Mouse (Mus musculus): ENCODE results near the gene H2-T3. TPM values are rescaled to one million over a fixed set of nuclear protein-coding genes. Genes with fewer than 3 reads are reported as not detected.
A peak's percentile ranks its signal among the peaks of the same experiment; 100 is the strongest.
"Not testable (repeated sequence)": the region's sequence is repeated elsewhere in the genome, so short reads cannot be mapped to it uniquely, and the experiment has no call there.

Gene H2-T3
- polyA plus RNA-seq, 1 experiment from 2014 or later, result 0.08 TPM

DNA sequence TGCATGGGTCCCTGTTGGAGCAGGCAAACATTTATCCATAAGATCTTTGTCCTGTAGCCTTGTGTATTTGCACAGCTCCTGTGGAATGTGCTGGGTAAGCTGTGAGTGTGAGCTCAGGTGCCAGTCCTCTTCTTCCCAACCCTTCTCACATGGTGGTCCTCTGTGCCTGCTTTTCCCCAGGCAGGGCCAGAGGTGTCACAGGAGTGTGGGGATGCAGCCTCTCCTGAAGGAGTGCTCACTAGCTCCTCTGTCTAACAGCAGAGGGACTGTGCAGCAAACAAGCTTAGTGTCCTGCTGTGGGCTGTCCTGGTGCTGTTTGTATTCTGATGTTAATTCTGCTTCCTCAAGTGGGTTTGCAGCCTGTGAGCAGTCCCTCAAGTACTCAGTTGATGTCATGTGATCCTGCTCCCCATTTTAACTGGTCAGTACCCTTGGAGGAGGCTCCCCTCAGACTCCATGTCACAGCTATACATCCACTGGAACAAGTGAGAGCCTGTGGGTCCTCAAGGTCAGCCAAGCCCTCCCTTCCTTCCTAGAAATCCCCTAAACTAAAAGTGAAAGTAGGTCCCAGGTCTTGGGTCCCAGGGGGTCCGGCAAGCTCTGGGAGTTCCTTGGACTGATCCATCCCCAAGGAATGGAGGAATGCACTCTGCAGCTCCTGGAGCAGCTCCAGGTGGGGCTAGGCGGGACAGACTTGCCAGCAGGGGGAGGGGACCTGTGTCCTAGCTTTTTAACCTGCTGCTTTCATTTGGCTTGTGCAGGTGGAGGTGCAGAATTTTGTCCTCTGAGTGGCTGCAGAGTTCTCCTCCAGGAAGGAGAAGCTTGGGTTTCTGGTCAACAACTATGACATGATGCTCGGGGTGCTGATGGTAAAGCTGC lies 35.6 kb downstream of the H2-T3 start:
- H3K27ac ChIP-seq (replicated peaks), result no peak overlapping the region
- H3K4me2 ChIP-seq, result no peak overlapping the region
- 21% methylated on average over 3 of the region's 3 CpGs for WGBS
- no peak overlapping the region for H3K4me3 ChIP-seq
- H3K4me1 ChIP-seq, result 0 out of 2 replicates have a peak, but pooled peaks cover 4% of the 10 kb centered on the region
- no peaks in the 10 kb centered on the region for H3K9me3 ChIP-seq
- ATAC-seq (ENCODE audit: extremely low read depth, insufficient number of reproducible peaks, low FRiP score, low TSS enrichment), result no peak
- no peaks in the 10 kb centered on the region for H3K36me3 ChIP-seq
- no peak overlapping the region for H3K9ac ChIP-seq
- H3K27me3 ChIP-seq (replicated peaks), result peaks cover 84% of the 10 kb centered on the region

- ATAC-seq (ENCODE audit: extremely low read depth, insufficient number of reproducible peaks, low FRiP score, low TSS enrichment), result not testable (repeated sequence)
Measured at GRCm38 (mm10) chr17:36151200-36151599, 38.9 kb downstream of the H2-T3 start.

DNA sequence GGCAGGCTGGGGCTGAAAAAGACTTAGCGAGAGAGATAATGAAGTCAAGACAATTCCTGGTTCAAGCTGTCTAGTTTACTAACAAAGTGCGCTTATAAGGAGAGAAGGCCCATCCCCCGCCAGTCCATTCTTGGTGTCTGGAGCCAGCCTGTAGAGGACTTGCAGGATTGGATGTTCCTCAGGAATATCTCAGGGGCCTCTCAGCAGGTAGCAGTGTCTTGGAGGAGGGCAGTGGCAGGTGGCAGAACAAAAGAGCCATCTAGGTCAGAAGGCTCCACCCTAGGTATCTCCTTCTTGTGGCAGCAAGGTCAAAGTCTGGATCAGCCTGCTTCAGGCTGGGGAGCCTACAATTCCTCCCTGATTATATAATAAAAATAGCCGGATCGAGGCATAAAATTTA lies 41.6 kb downstream of the H2-T3 start:
- H3K4me2 ChIP-seq; H3K36me3 ChIP-seq; H3K4me3 ChIP-seq; ATAC-seq (ENCODE audit: extremely low read depth, insufficient number of reproducible peaks, low FRiP score, low TSS enrichment); H3K9me3 ChIP-seq; H3K9ac ChIP-seq; H3K27ac ChIP-seq (replicated peaks): not testable (repeated sequence)
- H3K27me3 ChIP-seq (replicated peaks), result peaks cover 74% of the 10 kb centered on the region
- 77% methylated on average over 5 of the region's 5 CpGs for WGBS
- peaks cover 10% of the 10 kb centered on the region for H3K4me1 ChIP-seq

More at GRCm38 (mm10) chr17:36151200-36151599, 38.9 kb downstream of the H2-T3 start:
- H3K4me1 ChIP-seq; H3K9ac ChIP-seq; H3K36me3 ChIP-seq; H3K27ac ChIP-seq (replicated peaks); H3K9me3 ChIP-seq; H3K4me3 ChIP-seq; H3K4me2 ChIP-seq: not testable (repeated sequence)
- peaks cover 77% of the 10 kb centered on the region for H3K27me3 ChIP-seq (replicated peaks)
- 29% methylated on average over 4 of the region's 4 CpGs for WGBS

DNA sequence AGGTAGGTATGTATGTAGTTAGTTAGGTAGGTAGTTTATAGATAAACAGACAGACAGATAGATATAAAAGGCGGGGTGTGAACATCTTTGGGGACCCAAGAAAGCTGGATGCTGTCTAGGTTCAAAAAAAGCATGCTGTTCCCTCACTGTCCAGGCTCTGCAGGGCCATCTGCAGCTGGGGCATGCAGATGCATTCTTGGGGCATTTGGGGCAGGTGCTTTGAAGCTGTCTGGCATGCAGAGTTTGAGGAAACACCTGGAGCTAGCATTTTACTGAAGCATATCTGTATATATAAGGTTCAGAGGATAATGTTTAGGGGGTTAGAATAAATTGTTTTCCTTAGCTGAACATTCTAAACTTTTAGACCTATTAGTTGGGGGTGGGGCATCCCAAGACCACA lies 43.1 kb downstream of the H2-T3 start:
- not testable (repeated sequence) for H3K4me3 ChIP-seq; H3K27ac ChIP-seq (replicated peaks); ATAC-seq (ENCODE audit: extremely low read depth, insufficient number of reproducible peaks, low FRiP score, low TSS enrichment); H3K9me3 ChIP-seq; H3K4me2 ChIP-seq; H3K9ac ChIP-seq; H3K36me3 ChIP-seq
- Histone ChIP-seq H3K4me1 (peaks cover 10% of the 10 kb centered on the region), H3K27me3 (replicated peaks) (peaks cover 74% of the 10 kb centered on the region)
- WGBS, result 69% methylated on average over 1 of the region's 1 CpGs

- Histone ChIP-seq H3K4me3 (peak overlapping the region; percentile 51), H3K4me2 (peak overlapping the region; percentile 76), H3K4me1 (peaks cover 10% of the 10 kb centered on the region), H3K9ac (peak overlapping the region; percentile 37), H3K27me3 (replicated peaks) (peaks cover 79% of the 10 kb centered on the region)
- not testable (repeated sequence) for ATAC-seq (ENCODE audit: extremely low read depth, insufficient number of reproducible peaks, low FRiP score, low TSS enrichment); H3K9me3 ChIP-seq; H3K27ac ChIP-seq (replicated peaks); H3K36me3 ChIP-seq
- under 1% methylated on average over 13 of the region's 13 CpGs for WGBS
Measured at GRCm38 (mm10) chr17:36145861-36146156, 44.3 kb downstream of the H2-T3 start.

DNA sequence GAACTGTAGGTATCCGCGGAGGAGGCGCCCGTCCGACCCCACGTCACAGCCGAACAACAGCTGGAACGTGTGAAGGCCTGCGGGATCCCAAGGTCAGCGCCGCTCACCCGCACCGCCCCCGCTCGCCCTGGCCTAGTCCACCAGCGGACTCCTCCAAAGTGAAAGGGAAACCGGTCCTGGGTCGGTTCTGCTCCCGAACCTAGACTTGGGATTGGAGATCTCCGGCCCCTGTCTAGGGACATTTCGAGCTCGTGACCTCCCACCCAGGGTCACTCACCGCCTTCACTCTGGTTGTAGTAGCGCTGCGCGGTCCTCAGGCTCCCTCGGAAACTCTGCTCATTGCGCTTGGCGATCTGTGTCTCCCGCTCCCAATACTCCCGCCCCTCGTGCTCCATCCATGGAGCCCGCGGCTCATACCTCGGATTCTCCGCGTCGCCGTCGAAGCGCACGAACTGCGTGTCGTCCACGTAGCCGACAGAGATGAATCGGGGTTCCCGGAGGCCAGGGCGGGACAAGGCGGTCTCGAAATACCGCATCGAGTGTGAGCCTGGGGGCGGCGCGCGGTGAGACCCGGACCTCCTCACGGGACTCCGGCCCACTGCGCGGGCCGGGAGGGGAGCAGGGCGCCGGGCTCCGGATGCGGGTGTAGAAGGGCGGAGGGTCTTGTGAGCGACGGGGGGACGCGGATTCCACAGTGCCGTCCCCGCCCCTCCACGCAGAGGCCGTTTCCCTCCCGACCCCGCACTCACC lies 44.8 kb downstream of the H2-T3 start:
- no peak for ATAC-seq (ENCODE audit: extremely low read depth, insufficient number of reproducible peaks, low FRiP score, low TSS enrichment)

GRCm38 (mm10) chr17:36136299-36136848 lies 53.7 kb downstream of the H2-T3 start:
- H3K27me3 ChIP-seq (replicated peaks), result peaks cover 76% of the 10 kb centered on the region
- not testable (repeated sequence) for H3K36me3 ChIP-seq; H3K4me3 ChIP-seq; H3K4me1 ChIP-seq; ATAC-seq (ENCODE audit: extremely low read depth, insufficient number of reproducible peaks, low FRiP score, low TSS enrichment); H3K4me2 ChIP-seq; H3K9me3 ChIP-seq; H3K27ac ChIP-seq (replicated peaks); H3K9ac ChIP-seq
- 48% methylated on average over 1 of the region's 1 CpGs for WGBS

More for the DNA sequence above, 44.8 kb downstream of the H2-T3 start:
- Histone ChIP-seq H3K4me1 (peaks cover 10% of the 10 kb centered on the region), H3K27me3 (replicated peaks) (peaks cover 81% of the 10 kb centered on the region), H3K36me3 (no peaks in the 10 kb centered on the region), H3K9ac (peak overlapping the region; percentile 58), H3K9me3 (no peaks in the 10 kb centered on the region), H3K27ac (replicated peaks) (no peak overlapping the region), H3K4me2 (peak overlapping the region; percentile 76), H3K4me3 (peak overlapping the region; percentile 51)
- WGBS, result 2% methylated on average over 72 of the region's 78 CpGs

Other genes starting within 250 kb of the H2-T3 start
- gene Abcf1, start 220.5 kb downstream of the H2-T3 start, polyA plus RNA-seq (2015; fragmentation: Nextera tagmentation; extraction: Ambion mirVana), result 64.6 and 67.6 TPM in 2 replicates
- 38.9 and 40.3 TPM in 2 replicates for gene Gnl1, start 210.4 kb downstream of the H2-T3 start, polyA plus RNA-seq (2015; fragmentation: Nextera tagmentation; extraction: Ambion mirVana)
- 17.6 and 18.1 TPM in 2 replicates for gene Prr3, start 210.1 kb downstream of the H2-T3 start, polyA plus RNA-seq (2015; fragmentation: Nextera tagmentation; extraction: Ambion mirVana)
- gene H2-T24, start 169.7 kb downstream of the H2-T3 start, polyA plus RNA-seq (2015; fragmentation: Nextera tagmentation; extraction: Ambion mirVana), result 2.4 and 2.8 TPM in 2 replicates
- gene H2-T23, start 157.4 kb downstream of the H2-T3 start, polyA plus RNA-seq (2015; fragmentation: Nextera tagmentation; extraction: Ambion mirVana), result 4.8 and 5.0 TPM in 2 replicates
- 6.9 and 7.5 TPM in 2 replicates for gene H2-T22, start 147.5 kb downstream of the H2-T3 start, polyA plus RNA-seq (2015; fragmentation: Nextera tagmentation; extraction: Ambion mirVana)
- not detected in 2 replicates for gene Gm6034, start 147.3 kb downstream of the H2-T3 start, polyA plus RNA-seq (2015; fragmentation: Nextera tagmentation; extraction: Ambion mirVana)
- not detected in 2 replicates for gene Gm11127, start 131.9 kb downstream of the H2-T3 start, polyA plus RNA-seq (2015; fragmentation: Nextera tagmentation; extraction: Ambion mirVana)
- not detected in 2 replicates for gene Gm19684, start 68.6 kb downstream of the H2-T3 start, polyA plus RNA-seq (2015; fragmentation: Nextera tagmentation; extraction: Ambion mirVana)
- gene Gm7030, start 60.9 kb downstream of the H2-T3 start, polyA plus RNA-seq (2015; fragmentation: Nextera tagmentation; extraction: Ambion mirVana), result not detected in 2 replicates
- 1.3 and 1.9 TPM in 2 replicates for gene Gm8909, start 21.8 kb downstream of the H2-T3 start, polyA plus RNA-seq (2015; fragmentation: Nextera tagmentation; extraction: Ambion mirVana)
- 85.0 and 91.8 TPM in 2 replicates for gene Rpp21, start 67.8 kb upstream of the H2-T3 start, polyA plus RNA-seq (2015; fragmentation: Nextera tagmentation; extraction: Ambion mirVana)
- gene Trim39, start 82.0 kb upstream of the H2-T3 start, polyA plus RNA-seq (2015; fragmentation: Nextera tagmentation; extraction: Ambion mirVana), result 10.4 and 11.7 TPM in 2 replicates
- gene H2-M10.2, start 96.2 kb upstream of the H2-T3 start, polyA plus RNA-seq (2015; fragmentation: Nextera tagmentation; extraction: Ambion mirVana), result 0.13 TPM in 1 of 2 replicates, not detected in the other
- not detected in 2 replicates for gene H2-M10.1, start 135.9 kb upstream of the H2-T3 start, polyA plus RNA-seq (2015; fragmentation: Nextera tagmentation; extraction: Ambion mirVana)
- gene H2-M10.3, start 178.1 kb upstream of the H2-T3 start, polyA plus RNA-seq (2015; fragmentation: Nextera tagmentation; extraction: Ambion mirVana), result not detected in 2 replicates